Mouse (Mus musculus) ES-Bruce4 (cell line): ENCODE measurements at regions not wholly inside any gene's neighbourhood (a gene's known extent, or its start where the extent isn't known, plus 50 kb on each side); places are given as distances from the start of the nearest gene placed in this dataset.

Experiments used
- CTCF ChIP-seq: IDR thresholded peaks from one replicate; pipeline ENCODE4 v1.8.1; 2011; ENCODE audit warnings: low read depth, low read length
- POLR2A ChIP-seq: IDR thresholded peaks from one replicate; pipeline ENCODE4 v1.8.1; 2011; ENCODE audit warnings: low read length; ENCODE audit not compliant: insufficient read depth

DNA sequence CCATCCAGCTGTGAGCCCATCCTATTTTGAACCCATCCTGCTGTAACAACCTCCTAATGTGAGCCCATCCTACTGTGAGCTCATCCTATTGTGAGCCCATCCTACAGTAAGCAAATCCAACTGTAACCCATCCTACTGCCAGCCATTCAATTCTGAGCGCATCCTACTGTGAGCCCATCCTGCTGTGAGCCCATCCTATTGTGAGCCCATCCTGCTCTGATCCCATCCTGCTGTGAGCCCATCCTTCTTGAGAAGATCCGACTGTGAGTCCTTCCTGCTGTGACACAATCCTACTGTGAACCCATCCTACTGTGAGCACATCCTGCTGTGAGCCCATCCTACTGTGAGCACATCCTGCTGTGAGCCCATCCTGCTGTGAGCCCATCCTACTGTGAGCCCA, 175.5 kb upstream of the Rybp start:
- no peak for TF ChIP-seq CTCF
- TF ChIP-seq POLR2A: no peak
